Mouse (Mus musculus): ENCODE results near the gene Plekhb2. TPM values are rescaled to one million over a fixed set of nuclear protein-coding genes. Genes with fewer than 3 reads are reported as not detected.

The Plekhb2 gene
- polyA plus RNA-seq, 1 experiment = 184 TPM

DNA sequence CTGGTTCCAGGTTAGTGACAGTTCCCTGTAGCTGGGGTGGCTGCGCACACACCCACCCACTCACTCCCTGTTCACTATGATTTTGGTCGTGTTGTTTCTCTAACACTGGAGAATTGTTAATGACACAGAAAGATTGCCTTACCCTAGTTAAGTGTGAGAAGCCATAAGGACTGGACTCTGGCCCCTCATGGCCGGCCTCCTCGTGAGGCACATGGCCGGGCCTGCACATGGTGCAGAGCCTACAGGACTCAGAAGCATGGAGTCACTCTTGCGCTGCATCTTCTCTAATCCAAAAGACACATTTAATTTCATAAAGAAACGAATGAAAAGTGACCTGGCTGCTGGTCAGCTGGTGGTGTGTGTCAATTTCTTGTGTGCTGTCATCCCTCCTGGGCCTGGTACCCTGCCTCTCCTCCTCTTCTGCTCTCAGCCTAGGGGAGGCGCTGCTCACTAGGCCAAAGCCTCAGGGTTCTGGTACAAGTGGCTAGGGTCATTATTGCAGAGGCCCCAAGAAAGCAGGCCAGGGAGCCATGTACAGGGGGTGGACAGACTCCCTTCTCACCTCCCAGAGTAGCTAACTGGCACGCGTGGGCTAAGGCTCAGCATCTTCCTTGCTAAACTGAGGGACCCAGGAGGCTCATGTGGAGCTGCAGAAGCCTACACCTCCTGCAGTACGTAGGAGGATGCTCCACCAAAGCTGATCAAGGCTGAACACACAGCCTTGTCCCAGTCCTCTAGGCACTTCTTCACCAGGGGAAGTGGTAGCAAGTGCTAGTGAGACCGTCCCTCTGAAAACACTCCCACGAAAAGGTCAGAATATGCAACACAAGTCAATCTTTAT is 37.1 kb upstream of the Plekhb2 start:
- peaks cover 3% of the 10 kb centered on the region for H3K4me1 ChIP-seq (ENCODE audit: control insufficient read depth, insufficient read depth, low read length)
- H3K4me3 ChIP-seq (ENCODE audit: insufficient read depth, low read length) = no peak overlapping the region
- TF ChIP-seq CTCF (IDR thresholded peaks at IDR 0.05; ENCODE audit: extremely low read depth, insufficient read depth, low read length) (no peak), POLR2A (IDR thresholded peaks at IDR 0.05; ENCODE audit: extremely low read depth, insufficient read depth, low read length) (0 out of 2 replicates have a peak, but pooled peaks have one; percentile 13)
- peak overlapping the region; percentile 47 for H3K27ac ChIP-seq (ENCODE audit: insufficient read depth, low read length)

DNA sequence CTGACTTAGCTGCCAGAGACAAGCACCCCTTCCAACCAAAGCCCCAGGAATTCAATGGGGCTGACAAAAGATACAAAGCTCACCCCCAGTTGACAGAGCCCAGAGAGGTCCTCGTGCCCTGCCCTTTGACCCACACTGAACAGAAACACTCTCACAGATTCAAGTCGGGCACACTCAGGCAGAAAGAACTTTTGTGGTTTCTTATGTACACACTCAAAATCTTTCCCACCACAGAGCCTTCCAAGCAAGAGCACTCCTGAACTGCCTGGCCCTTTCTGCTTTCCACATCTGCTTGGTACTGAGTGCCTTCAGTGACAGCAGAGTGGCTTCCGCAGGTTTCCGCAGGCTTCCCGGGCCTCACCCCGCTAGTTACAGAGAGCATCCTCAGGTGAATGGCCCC is 33.9 kb upstream of the Plekhb2 start:
- Histone ChIP-seq H3K4me1 (ENCODE audit: control insufficient read depth, insufficient read depth, low read length) (peaks cover 6% of the 10 kb centered on the region), H3K4me3 (ENCODE audit: insufficient read depth, low read length) (no peak overlapping the region), H3K27ac (ENCODE audit: insufficient read depth, low read length) (no peak overlapping the region)
- TF ChIP-seq CTCF (IDR thresholded peaks at IDR 0.05; ENCODE audit: extremely low read depth, insufficient read depth, low read length) = no peak
- no peak for TF ChIP-seq POLR2A (IDR thresholded peaks at IDR 0.05; ENCODE audit: extremely low read depth, insufficient read depth, low read length)

DNA sequence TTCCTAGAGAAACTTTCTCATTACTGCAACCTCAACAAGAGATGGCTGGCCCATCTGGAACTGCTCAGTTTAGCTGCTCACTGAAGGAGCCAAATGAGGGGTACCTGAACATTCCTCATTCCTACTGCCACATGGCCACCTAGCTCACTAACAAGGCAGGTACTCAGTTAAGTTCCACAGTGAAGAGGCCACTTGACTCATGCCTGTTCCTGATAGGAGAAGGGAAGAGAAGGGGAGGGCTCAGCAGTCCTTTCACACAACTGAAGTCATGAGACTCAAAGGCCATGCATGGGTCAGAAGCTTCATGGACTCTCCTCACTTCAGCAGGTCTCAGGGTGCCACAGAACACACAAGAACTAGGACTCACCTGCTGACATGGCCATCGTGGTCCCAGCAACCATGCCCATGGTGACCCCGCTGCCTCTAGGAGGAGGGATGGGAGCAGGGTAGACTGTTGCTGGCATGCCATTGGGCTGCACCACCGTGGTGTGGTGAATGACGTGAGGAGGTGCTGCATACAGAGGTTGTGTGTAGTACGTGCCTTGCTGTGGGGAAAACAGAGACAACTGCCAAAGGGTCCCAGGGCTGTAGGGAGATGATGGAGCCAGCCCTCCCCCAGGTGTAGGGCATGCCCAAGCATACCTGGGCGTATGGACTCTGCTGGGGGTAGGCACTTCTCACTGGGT is 30.4 kb upstream of the Plekhb2 start:
- TF ChIP-seq CTCF (IDR thresholded peaks at IDR 0.05; ENCODE audit: extremely low read depth, insufficient read depth, low read length) (no peak), POLR2A (IDR thresholded peaks at IDR 0.05; ENCODE audit: extremely low read depth, insufficient read depth, low read length) (no peak)
- Histone ChIP-seq H3K27ac (ENCODE audit: insufficient read depth, low read length) (no peak overlapping the region), H3K4me1 (ENCODE audit: control insufficient read depth, insufficient read depth, low read length) (peaks cover 19% of the 10 kb centered on the region), H3K4me3 (ENCODE audit: insufficient read depth, low read length) (no peak overlapping the region)

DNA sequence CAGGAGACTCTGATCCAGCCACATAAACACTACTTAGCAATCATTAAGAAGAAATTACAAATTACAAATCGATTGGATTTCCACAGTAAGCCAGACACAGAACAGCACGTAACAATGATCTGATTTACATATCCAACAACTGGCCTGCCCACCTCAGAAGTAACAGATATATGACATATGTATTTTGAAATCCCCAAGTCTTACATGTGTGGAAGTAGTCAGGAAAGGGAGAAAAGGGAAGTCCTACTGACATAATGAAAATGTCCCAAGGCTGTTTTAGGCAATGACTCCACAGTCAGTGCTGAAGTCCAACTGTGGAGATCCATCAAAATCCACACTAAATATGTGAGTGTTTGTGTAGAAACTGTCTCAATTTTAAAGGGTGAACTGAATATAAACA is 28.4 kb upstream of the Plekhb2 start:
- TF ChIP-seq CTCF (IDR thresholded peaks at IDR 0.05; ENCODE audit: extremely low read depth, insufficient read depth, low read length) = no peak
- TF ChIP-seq POLR2A (IDR thresholded peaks at IDR 0.05; ENCODE audit: extremely low read depth, insufficient read depth, low read length) = no peak
- H3K4me3 ChIP-seq (ENCODE audit: insufficient read depth, low read length) = no peak overlapping the region
- peaks cover 27% of the 10 kb centered on the region for H3K4me1 ChIP-seq (ENCODE audit: control insufficient read depth, insufficient read depth, low read length)
- no peak overlapping the region for H3K27ac ChIP-seq (ENCODE audit: insufficient read depth, low read length)

DNA sequence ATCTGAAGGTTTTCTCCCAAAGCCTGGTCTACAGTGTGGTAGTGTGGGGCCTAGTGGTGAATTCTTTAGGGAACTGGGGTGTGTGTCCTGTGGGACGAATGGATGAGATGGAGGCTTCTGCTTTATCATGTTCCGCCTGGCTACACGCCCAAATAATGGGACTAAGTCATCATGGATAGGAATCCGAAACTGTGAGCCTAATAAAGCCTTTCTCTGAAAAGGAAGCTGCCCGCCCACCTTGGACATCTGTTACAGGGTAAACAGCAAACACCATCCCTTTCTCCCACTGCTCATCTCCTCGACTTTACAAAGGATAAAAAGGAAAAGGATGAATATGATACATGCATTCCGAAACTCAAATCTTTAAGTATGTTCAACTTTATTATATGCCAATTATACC is 27.8 kb upstream of the Plekhb2 start:
- Histone ChIP-seq H3K4me1 (ENCODE audit: control insufficient read depth, insufficient read depth, low read length) (peaks cover 27% of the 10 kb centered on the region), H3K27ac (ENCODE audit: insufficient read depth, low read length) (no peak overlapping the region)

DNA sequence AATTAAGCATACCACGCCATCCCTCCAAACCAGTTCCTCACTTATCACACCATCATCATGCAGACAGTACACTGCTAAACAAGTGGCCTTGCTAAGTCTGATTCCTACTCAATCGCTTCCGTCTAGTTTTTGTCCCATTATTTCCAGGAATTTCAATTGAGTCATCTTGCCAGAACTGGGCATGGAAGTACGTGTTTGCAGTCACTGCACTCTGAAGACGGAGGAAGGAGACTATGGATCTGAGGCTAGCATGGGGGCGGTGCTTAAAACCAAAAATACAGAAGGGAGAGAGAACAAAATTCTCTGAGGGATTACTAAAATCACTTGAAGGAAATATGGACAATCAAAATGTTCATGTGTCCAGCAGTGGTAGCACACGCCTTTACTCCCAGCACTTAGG is 27.0 kb upstream of the Plekhb2 start:
- Histone ChIP-seq H3K4me1 (ENCODE audit: control insufficient read depth, insufficient read depth, low read length) (peaks cover 27% of the 10 kb centered on the region), H3K4me3 (ENCODE audit: insufficient read depth, low read length) (no peak overlapping the region), H3K27ac (ENCODE audit: insufficient read depth, low read length) (no peak overlapping the region)
- TF ChIP-seq POLR2A (IDR thresholded peaks at IDR 0.05; ENCODE audit: extremely low read depth, insufficient read depth, low read length) (no peak), CTCF (IDR thresholded peaks at IDR 0.05; ENCODE audit: extremely low read depth, insufficient read depth, low read length) (no peak)

More for the DNA sequence above, 27.8 kb upstream of the Plekhb2 start:
- no peak overlapping the region for H3K4me3 ChIP-seq (ENCODE audit: insufficient read depth, low read length)
- TF ChIP-seq POLR2A (IDR thresholded peaks at IDR 0.05; ENCODE audit: extremely low read depth, insufficient read depth, low read length) = no peak
- no peak for TF ChIP-seq CTCF (IDR thresholded peaks at IDR 0.05; ENCODE audit: extremely low read depth, insufficient read depth, low read length)

DNA sequence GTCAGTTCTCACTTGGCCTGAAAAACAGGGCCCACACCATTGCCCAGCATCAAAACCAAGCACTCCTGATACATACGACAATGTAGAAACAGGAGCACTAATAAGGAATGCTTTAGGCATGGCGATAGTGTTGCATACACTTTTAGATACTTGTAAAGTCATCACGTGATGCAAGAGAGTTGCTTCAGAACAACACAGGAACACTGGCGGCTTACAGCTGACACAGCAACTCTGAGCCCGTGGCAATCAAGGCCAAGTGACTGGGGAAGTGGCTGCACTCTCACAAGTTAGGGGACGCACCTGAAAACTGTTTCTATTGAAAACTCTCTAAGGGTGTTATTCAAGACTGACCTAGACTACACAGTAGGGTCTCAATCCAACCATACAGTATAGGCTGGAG is 26.4 kb upstream of the Plekhb2 start:
- H3K27ac ChIP-seq (ENCODE audit: insufficient read depth, low read length) = no peak overlapping the region
- TF ChIP-seq POLR2A (IDR thresholded peaks at IDR 0.05; ENCODE audit: extremely low read depth, insufficient read depth, low read length) = no peak
- peaks cover 27% of the 10 kb centered on the region for H3K4me1 ChIP-seq (ENCODE audit: control insufficient read depth, insufficient read depth, low read length)
- no peak overlapping the region for H3K4me3 ChIP-seq (ENCODE audit: insufficient read depth, low read length)

DNA sequence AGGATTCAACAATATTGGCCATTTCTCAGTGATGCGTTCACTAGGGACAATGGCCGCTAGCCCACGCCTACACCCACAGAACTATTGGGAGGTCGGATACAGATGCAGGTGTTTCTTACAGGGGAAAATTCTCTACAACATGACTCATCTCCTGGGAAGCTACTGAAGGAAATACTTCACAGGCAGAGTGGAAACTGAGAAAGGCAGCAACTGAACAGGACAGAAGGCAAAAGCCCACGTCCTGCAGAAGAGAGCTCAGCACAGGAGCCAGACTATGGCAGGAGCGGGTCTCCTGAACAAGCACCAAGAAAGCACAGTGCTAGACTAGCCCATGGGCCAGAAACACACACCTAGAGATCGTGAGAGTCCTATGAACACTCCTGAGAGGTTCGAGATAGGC is 25.6 kb upstream of the Plekhb2 start:
- H3K27ac ChIP-seq (ENCODE audit: insufficient read depth, low read length) = no peak overlapping the region
- TF ChIP-seq CTCF (IDR thresholded peaks at IDR 0.05; ENCODE audit: extremely low read depth, insufficient read depth, low read length) = no peak
- TF ChIP-seq POLR2A (IDR thresholded peaks at IDR 0.05; ENCODE audit: extremely low read depth, insufficient read depth, low read length) = no peak
- peaks cover 30% of the 10 kb centered on the region for H3K4me1 ChIP-seq (ENCODE audit: control insufficient read depth, insufficient read depth, low read length)
- no peak overlapping the region for H3K4me3 ChIP-seq (ENCODE audit: insufficient read depth, low read length)

DNA sequence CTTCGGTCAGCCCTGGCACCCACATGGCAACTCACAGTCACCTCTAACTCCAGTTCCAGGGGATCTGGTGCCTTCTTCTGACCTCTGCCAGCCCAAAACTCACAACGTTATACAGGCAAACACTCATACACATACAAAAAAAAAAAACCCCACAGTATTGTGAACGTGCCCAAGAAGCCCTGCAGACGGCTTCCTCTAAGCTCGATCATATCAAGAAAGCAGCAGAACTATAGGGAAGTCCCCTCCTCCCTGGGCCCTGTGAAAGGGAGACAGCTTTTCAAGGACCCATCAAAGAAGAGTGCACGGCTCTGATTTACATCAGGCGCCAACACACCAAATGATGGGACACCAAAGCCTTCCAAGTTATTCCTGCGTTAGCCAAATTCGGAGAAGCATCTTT is 23.9 kb upstream of the Plekhb2 start:
- TF ChIP-seq POLR2A (IDR thresholded peaks at IDR 0.05; ENCODE audit: extremely low read depth, insufficient read depth, low read length) (no peak), CTCF (IDR thresholded peaks at IDR 0.05; ENCODE audit: extremely low read depth, insufficient read depth, low read length) (no peak)
- peaks cover 27% of the 10 kb centered on the region for H3K4me1 ChIP-seq (ENCODE audit: control insufficient read depth, insufficient read depth, low read length)
- no peak overlapping the region for H3K4me3 ChIP-seq (ENCODE audit: insufficient read depth, low read length)
- no peak overlapping the region for H3K27ac ChIP-seq (ENCODE audit: insufficient read depth, low read length)

DNA sequence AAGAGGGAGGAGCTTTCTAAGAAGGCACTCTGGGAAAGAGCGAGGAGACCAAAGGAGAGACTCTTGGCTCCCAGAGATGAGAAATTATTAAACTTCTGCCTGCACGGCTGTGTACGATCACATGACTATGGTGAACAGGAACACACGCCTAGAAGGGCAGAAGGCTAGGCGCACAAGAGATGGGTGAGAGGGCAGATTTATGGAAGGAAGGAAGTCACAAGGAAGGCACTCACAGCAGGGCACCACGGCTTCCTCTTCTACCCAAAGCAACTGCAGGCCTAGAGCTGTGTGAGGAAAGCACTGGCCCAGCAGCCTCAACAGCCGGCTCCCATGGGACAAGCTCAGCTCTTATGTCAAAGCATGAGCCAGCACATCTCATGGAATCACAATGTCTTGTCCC is 21.9 kb upstream of the Plekhb2 start:
- no peak for TF ChIP-seq POLR2A (IDR thresholded peaks at IDR 0.05; ENCODE audit: extremely low read depth, insufficient read depth, low read length)
- no peak for TF ChIP-seq CTCF (IDR thresholded peaks at IDR 0.05; ENCODE audit: extremely low read depth, insufficient read depth, low read length)
- Histone ChIP-seq H3K4me3 (ENCODE audit: insufficient read depth, low read length) (no peak overlapping the region), H3K27ac (ENCODE audit: insufficient read depth, low read length) (no peak overlapping the region), H3K4me1 (ENCODE audit: control insufficient read depth, insufficient read depth, low read length) (peaks cover 29% of the 10 kb centered on the region)

Data from cortical plate, adult 2 months (tissue).